Mouse (Mus musculus): ENCODE results near the gene Fam222a. TPM values are rescaled to one million over a fixed set of nuclear protein-coding genes. Genes with fewer than 3 reads are reported as not detected.
A peak's percentile ranks its signal among the peaks of the same experiment; 100 is the strongest.

Fam222a gene
- polyA plus RNA-seq, 1 experiment from 2014 or later = 4.0 TPM

DNA sequence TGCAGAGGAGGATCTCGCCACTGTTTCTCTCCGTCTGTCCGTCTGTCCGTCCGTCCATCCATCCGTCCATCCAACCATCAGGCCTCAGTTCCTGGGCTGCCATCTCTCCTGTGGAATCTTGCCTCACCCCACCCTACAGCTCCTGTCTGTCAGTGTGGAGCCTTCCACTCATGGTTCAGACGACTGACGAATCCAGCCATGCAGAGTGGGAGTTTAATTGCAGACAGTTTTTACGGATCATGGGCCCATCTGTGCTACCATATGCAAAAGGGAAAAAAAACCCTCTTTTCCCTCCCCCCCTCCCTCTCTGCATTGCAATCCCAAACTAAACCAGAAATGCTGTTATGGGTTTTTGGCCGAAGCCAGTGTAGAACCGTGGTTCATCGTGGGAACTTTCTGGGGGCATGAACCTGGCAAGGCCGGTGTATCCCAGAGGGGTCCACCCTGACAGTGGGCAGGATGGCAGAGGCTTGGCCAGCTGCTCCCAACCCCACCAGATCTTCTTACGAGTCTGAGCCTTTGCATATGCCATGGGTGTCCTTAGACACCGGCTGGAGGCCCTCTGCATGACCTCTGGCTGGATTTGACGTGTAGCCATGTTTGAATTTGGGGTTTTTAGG is 8.3 kb downstream of the Fam222a start:
- Histone ChIP-seq H3K36me3 (peaks cover 27% of the 10 kb centered on the region), H3K4me3 (no peak overlapping the region), H3K4me1 (peaks cover 92% of the 10 kb centered on the region), H3K27ac (replicated peaks) (peak overlapping the region; percentile 70), H3K9me3 (replicated peaks) (no peaks in the 10 kb centered on the region), H3K27me3 (ENCODE audit: low read depth, poor library complexity, severe bottlenecking) (peaks cover 47% of the 10 kb centered on the region)
- DNase-seq (ENCODE audit: low spot score) = no peak
- 90% methylated on average over 16 of the region's 16 CpGs for WGBS

GRCm38 (mm10) chr5:114578361-114578760 is 10.5 kb downstream of the Fam222a start:
- Histone ChIP-seq H3K27ac (replicated peaks) (peak overlapping the region; percentile 57; the same call in 1 of the 2 replicates), H3K4me1 (peaks cover 86% of the 10 kb centered on the region), H3K36me3 (peaks cover 27% of the 10 kb centered on the region), H3K4me3 (no peak overlapping the region), H3K27me3 (ENCODE audit: low read depth, poor library complexity, severe bottlenecking) (peaks cover 46% of the 10 kb centered on the region), H3K9me3 (replicated peaks) (no peaks in the 10 kb centered on the region)
- DNase-seq (ENCODE audit: low spot score) = no peak
- 68% methylated on average over 20 of the region's 20 CpGs for WGBS

GRCm38 (mm10) chr5:114579714-114580357 is 12.0 kb downstream of the Fam222a start:
- H3K4me1 ChIP-seq = peaks cover 86% of the 10 kb centered on the region
- WGBS = 61% methylated on average over 8 of the region's 8 CpGs
- no peak overlapping the region for H3K4me3 ChIP-seq
- H3K27me3 ChIP-seq (ENCODE audit: low read depth, poor library complexity, severe bottlenecking) = peaks cover 44% of the 10 kb centered on the region
- H3K36me3 ChIP-seq = peaks cover 27% of the 10 kb centered on the region
- H3K27ac ChIP-seq (replicated peaks) = peak overlapping the region; percentile 76
- no peak for DNase-seq (ENCODE audit: low spot score)
- no peaks in the 10 kb centered on the region for H3K9me3 ChIP-seq (replicated peaks)

DNA sequence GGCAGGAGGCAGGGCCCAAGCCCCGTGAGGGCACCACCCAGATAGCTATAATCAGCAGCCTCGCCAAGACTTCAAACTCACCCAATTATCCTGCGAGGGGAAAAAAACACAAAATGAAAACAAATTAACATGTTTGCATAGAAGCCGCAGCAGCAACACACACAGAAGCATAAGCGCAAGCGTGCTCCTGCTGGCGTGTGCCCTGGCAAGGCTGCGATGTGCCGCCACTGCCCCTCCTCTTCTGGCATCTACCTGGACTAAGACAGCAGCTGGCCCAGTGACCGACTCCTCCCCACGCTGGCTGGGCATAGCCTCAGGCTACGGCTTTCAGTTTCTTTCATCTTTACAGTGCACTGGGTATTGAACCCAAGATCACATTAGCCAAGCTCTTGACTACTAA is 13.7 kb downstream of the Fam222a start:
- H3K4me3 ChIP-seq = no peak overlapping the region
- WGBS = 93% methylated on average over 12 of the region's 12 CpGs
- H3K4me1 ChIP-seq = peaks cover 86% of the 10 kb centered on the region
- peaks cover 15% of the 10 kb centered on the region for H3K36me3 ChIP-seq
- H3K27me3 ChIP-seq (ENCODE audit: low read depth, poor library complexity, severe bottlenecking) = peaks cover 42% of the 10 kb centered on the region
- no peaks in the 10 kb centered on the region for H3K9me3 ChIP-seq (replicated peaks)
- no peak for DNase-seq (ENCODE audit: low spot score)
- H3K27ac ChIP-seq (replicated peaks) = no peak overlapping the region

DNA sequence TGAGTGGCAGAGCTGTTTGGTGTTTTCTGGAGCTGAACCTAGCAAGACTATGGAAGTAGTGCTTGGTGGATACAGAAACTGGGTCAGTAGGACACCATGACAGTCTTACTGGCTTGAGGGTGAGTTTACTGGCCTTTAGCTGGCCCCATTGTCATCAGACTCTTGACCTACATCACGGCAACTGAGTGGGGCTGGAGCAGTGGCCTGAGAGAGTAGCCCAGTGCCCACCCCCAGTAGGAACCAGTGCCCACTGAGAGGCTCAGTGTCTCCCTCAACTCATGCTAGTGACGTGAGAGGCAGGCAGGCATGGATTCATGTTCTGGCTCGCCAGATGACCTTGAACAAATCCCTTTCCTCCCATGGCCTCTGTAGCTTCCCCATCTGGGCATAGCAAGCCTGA is 15.2 kb downstream of the Fam222a start:
- 68% methylated on average over 3 of the region's 3 CpGs for WGBS
- Histone ChIP-seq H3K36me3 (peaks cover 13% of the 10 kb centered on the region), H3K4me1 (peaks cover 83% of the 10 kb centered on the region), H3K27me3 (ENCODE audit: low read depth, poor library complexity, severe bottlenecking) (peaks cover 49% of the 10 kb centered on the region), H3K9me3 (replicated peaks) (no peaks in the 10 kb centered on the region), H3K27ac (replicated peaks) (peak overlapping the region; percentile 84), H3K4me3 (no peak overlapping the region)
- no peak for DNase-seq (ENCODE audit: low spot score)

GRCm38 (mm10) chr5:114583490-114584175 is 15.8 kb downstream of the Fam222a start:
- Histone ChIP-seq H3K27me3 (ENCODE audit: low read depth, poor library complexity, severe bottlenecking) (peaks cover 54% of the 10 kb centered on the region), H3K27ac (replicated peaks) (peak overlapping the region; percentile 84), H3K4me1 (peaks cover 83% of the 10 kb centered on the region)

DNA sequence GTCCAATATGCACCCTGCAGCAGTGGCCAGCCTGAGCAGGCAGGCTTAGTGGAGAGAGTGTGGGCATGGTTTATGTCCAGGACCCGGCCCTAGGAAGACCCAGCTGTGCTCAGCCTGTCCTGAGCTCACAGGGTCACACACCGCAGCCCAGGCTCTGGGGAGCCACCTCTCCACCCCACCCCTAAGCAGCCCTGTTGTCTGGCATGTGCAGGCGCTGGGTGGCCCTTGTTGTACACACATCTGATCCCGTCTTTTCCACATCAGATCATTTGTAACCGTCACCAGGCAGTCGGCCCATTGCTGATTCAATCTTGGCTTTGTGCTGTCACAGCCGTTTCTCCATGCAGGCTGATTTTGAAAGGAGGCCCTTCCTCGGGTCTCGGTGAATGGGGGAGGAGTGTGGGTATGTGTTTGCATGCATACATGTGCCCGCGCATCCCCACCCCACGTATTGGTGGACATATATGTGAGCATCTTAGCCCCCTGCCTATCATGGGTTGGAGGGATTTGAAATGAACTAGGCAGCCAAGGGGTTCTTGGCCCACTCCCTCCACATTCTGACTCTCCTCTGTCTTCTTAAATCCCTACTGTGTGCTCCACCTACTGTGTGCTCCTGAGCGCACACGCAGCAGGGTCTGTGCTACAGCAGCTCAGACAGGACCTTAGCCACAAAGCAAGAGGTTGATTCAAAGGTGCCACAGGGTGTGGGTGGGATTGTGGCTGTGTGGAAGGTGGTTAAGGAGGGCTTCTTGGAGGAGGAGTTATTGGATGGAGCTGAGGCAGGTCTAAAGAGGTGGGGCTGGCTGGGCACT is 16.7 kb downstream of the Fam222a start:
- H3K4me1 ChIP-seq = peaks cover 86% of the 10 kb centered on the region
- H3K27ac ChIP-seq (replicated peaks) = peak overlapping the region; percentile 84
- peaks cover 54% of the 10 kb centered on the region for H3K27me3 ChIP-seq (ENCODE audit: low read depth, poor library complexity, severe bottlenecking)
- H3K4me3 ChIP-seq = peak overlapping the region; percentile 17; the same call in 1 of the 2 replicates
- 36% methylated on average over 14 of the region's 14 CpGs for WGBS
- peak; percentile 69 for DNase-seq (ENCODE audit: low spot score)
- H3K36me3 ChIP-seq = peaks cover 10% of the 10 kb centered on the region
- H3K9me3 ChIP-seq (replicated peaks) = no peaks in the 10 kb centered on the region

More at GRCm38 (mm10) chr5:114583490-114584175, 15.8 kb downstream of the Fam222a start:
- Histone ChIP-seq H3K4me3 (peak overlapping the region; percentile 17; the same call in 1 of the 2 replicates), H3K36me3 (peaks cover 15% of the 10 kb centered on the region), H3K9me3 (replicated peaks) (no peaks in the 10 kb centered on the region)
- WGBS = 87% methylated on average over 12 of the region's 12 CpGs
- DNase-seq (ENCODE audit: low spot score) = no peak

DNA sequence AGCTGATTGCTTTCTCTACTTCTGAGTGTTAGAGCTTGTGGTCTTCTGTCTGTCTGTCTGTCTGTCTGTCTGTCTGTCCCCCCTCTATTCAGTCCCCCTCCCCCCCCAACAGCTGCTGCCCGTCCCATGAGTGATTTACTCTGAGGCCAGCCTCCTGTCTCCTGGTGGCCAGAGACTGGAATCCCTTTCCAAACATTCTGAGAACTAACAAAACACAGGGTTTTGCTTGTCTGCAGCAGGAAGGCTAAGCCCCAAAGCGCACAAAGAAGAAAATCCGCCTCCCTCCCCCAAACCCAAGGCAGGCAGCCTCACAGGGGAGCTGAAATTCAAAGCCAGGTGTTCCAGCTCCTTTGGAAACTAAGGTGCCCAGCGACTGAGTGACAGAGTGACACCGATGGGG is 17.9 kb downstream of the Fam222a start:
- DNase-seq (ENCODE audit: low spot score) = peak; percentile 51
- H3K9me3 ChIP-seq (replicated peaks) = no peaks in the 10 kb centered on the region
- peak overlapping the region; percentile 84 for H3K27ac ChIP-seq (replicated peaks)
- peaks cover 91% of the 10 kb centered on the region for H3K4me1 ChIP-seq
- H3K4me3 ChIP-seq = peak overlapping the region; percentile 15; the same call in 1 of the 2 replicates
- H3K36me3 ChIP-seq = 0 out of 2 replicates have a peak, but pooled peaks cover 2% of the 10 kb centered on the region
- peaks cover 54% of the 10 kb centered on the region for H3K27me3 ChIP-seq (ENCODE audit: low read depth, poor library complexity, severe bottlenecking)
- WGBS = 4% methylated on average over 5 of the region's 5 CpGs

GRCm38 (mm10) chr5:114587908-114588307 is 20.1 kb downstream of the Fam222a start:
- WGBS = 41% methylated on average over 9 of the region's 9 CpGs
- peaks cover 97% of the 10 kb centered on the region for H3K4me1 ChIP-seq
- H3K27ac ChIP-seq (replicated peaks) = peak overlapping the region; percentile 76

GRCm38 (mm10) chr5:114588416-114588815 is 20.6 kb downstream of the Fam222a start:
- 68% methylated on average over 10 of the region's 10 CpGs for WGBS
- peaks cover 97% of the 10 kb centered on the region for H3K4me1 ChIP-seq
- peak overlapping the region; percentile 76 for H3K27ac ChIP-seq (replicated peaks)
- DNase-seq (ENCODE audit: low spot score) = no peak
- H3K36me3 ChIP-seq = 0 out of 2 replicates have a peak, but pooled peaks cover 2% of the 10 kb centered on the region
- H3K4me3 ChIP-seq = no peak overlapping the region
- H3K9me3 ChIP-seq (replicated peaks) = no peaks in the 10 kb centered on the region
- peaks cover 45% of the 10 kb centered on the region for H3K27me3 ChIP-seq (ENCODE audit: low read depth, poor library complexity, severe bottlenecking)

More at GRCm38 (mm10) chr5:114587908-114588307, 20.1 kb downstream of the Fam222a start:
- DNase-seq (ENCODE audit: low spot score) = peak; percentile 58
- Histone ChIP-seq H3K27me3 (ENCODE audit: low read depth, poor library complexity, severe bottlenecking) (peaks cover 50% of the 10 kb centered on the region), H3K9me3 (replicated peaks) (no peaks in the 10 kb centered on the region), H3K36me3 (0 out of 2 replicates have a peak, but pooled peaks cover 2% of the 10 kb centered on the region), H3K4me3 (no peak overlapping the region)

- Histone ChIP-seq H3K4me3 (no peak overlapping the region), H3K36me3 (peaks cover 3% of the 10 kb centered on the region; the same call in 1 of the 2 replicates), H3K27ac (replicated peaks) (peak overlapping the region; percentile 76), H3K4me1 (peaks cover 97% of the 10 kb centered on the region), H3K9me3 (replicated peaks) (no peaks in the 10 kb centered on the region), H3K27me3 (ENCODE audit: low read depth, poor library complexity, severe bottlenecking) (peaks cover 39% of the 10 kb centered on the region)
- 41% methylated on average over 6 of the region's 6 CpGs for WGBS
- no peak for DNase-seq (ENCODE audit: low spot score)
Observed at GRCm38 (mm10) chr5:114589026-114589425, 21.2 kb downstream of the Fam222a start.

- Histone ChIP-seq H3K4me1 (peaks cover 97% of the 10 kb centered on the region), H3K36me3 (peaks cover 8% of the 10 kb centered on the region), H3K4me3 (no peak overlapping the region), H3K9me3 (replicated peaks) (no peaks in the 10 kb centered on the region), H3K27me3 (ENCODE audit: low read depth, poor library complexity, severe bottlenecking) (peaks cover 39% of the 10 kb centered on the region), H3K27ac (replicated peaks) (peak overlapping the region; percentile 76)
- WGBS = 50% methylated on average over 2 of the region's 2 CpGs
- no peak for DNase-seq (ENCODE audit: low spot score)
Observed at GRCm38 (mm10) chr5:114589454-114589853, 21.6 kb downstream of the Fam222a start.
